Mouse (Mus musculus) gastrocnemius, postnatal 14 days (tissue): ENCODE data around the gene Knstrn. TPM values are rescaled to one million over a fixed set of nuclear protein-coding genes. Genes with fewer than 3 reads are reported as not detected.

Experiments
- DNase-seq: peaks from one replicate; pipeline ENCODE4 v3.0.0; 2021; ENCODE audit warnings: mixed read lengths
- intact Hi-C: fragments of 180-260 bp; cut with DNase I; formaldehyde crosslinking; loops from one replicate; pipeline ENCODE4 v1.15.1; 2025; ENCODE audit warnings: low total_unique reads
- total RNA-seq, 2 experiments: library from RNA; stranded (reverse); gene quantifications; 2 replicates each; pipeline ENCODE4 v1.2.3; 2021

The Knstrn gene
- total RNA-seq, 2 experiments from 2014 or later = 3.8 to 4.1 TPM

- intact Hi-C loops = no loop called here
- DNase-seq = no peak
Observed at GRCm38 (mm10) chr2:118841774-118842173, 28.0 kb downstream of the Knstrn start.

DNA sequence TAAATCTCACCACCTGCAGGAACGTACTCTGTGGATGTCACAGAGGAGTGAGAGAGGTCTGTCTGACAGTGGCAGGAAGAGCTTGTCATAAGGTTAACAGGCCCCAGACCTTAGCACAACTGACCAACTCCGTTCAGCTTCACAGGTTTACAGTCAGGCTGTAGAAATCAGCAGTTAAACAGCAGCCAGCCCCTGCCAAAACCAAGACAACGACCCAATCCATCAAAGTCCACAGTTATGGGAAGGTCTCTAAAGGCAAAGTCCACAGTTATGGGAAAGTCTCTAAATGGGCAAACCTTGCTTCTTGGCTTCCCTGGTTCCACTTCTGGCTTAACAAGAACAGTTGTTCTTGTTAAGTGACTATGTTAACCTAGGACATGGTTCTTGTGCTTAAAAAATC, 30.6 kb downstream of the Knstrn start:
- intact Hi-C loops = no loop called here
- no peak for DNase-seq

DNA sequence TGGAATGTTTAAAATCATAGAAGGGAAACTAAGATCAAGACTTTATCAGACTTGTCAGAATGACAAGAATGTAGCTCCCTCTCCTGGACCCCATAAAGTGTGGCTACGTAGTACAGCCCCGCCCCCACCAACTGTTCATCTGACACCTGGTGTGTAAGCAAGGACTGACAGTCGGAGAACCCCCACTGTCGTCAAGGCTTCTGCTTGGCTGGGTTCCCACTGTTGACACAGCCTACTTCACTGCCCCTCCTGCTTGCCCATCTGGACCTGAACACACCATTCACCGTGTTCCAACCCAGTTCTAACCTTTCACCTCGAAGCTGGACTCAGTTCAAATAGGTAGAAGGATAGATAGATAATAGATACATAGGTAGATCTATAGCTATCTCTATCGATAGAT, 32.4 kb downstream of the Knstrn start:
- intact Hi-C loops = no loop called here
- DNase-seq = no peak

GRCm38 (mm10) chr2:118851756-118852155, 38.0 kb downstream of the Knstrn start:
- no peak for DNase-seq
- intact Hi-C loops = no loop called here

DNA sequence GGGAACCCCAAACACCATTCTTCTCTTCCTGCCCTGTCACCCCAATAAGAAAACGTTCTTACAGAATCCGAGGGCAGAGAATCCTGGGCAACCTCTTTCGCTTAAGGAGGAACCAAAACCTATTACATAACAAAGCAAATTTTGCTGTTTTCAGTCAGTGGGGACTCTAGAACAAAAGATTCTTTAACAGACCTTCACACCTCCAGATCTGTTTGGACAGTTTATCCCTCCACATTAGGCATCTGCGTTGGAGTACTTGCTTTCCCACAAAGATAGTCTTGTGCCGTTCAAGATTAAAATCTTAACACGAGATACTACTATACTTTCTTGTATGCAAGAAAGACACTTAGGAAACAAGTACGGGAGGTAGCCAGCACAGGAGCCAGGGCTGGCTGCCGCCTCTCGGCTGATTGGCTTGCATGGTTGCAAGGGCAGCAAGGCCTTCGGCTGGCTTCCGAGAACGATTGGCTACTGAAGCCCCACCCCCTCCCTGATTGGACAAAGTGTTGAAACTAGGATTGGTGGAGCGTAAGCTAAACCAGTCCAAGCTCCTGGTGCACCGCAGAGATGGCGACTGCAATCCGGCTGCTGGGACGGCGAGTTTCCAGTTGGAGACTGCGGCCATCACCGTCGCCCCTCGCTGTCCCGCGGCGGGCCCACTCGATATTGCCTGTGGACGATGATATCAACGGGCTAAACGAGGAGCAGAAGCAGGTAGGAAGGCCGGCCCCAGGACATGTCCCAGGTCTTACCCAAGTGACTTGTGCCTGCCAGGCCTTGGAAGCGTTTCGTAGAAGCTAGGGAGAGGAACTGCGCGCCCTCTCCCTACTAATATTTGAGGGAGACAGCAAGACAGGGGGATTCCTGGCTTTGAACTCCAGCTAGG, 47.9 kb downstream of the Knstrn start, which contains the start of gene Ivd:
Gene Ivd (plus strand): TSS at position 501 of the 886 bp plus-strand sequence.
- DNase-seq = peak; percentile 91
- intact Hi-C loops = no loop called here

GRCm38 (mm10) chr2:118862340-118862675, 48.5 kb downstream of the Knstrn start:
- DNase-seq = no peak

DNA sequence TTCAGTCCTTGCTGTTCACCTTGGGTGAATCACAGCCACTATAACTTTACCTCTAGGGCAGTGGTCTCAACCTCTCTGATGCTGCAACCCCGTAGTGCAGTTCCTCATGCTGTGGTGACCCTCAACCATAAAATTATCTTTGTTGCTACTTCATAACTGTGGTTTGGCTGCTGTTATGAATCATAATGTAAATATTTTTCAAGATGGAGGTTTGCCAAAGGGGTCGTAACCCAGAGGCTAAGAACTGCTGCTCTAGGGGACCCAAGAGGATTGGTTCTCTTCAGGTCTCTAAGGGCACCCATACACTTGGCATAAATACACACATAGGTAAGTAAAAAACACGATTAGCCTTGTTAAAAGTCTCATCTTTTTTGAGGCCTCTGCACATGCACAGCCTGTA, 56.8 kb downstream of the Knstrn start:
- intact Hi-C loops = no loop called here
- no peak for DNase-seq

More at GRCm38 (mm10) chr2:118862340-118862675, 48.5 kb downstream of the Knstrn start:
- intact Hi-C loops = no loop called here

DNA sequence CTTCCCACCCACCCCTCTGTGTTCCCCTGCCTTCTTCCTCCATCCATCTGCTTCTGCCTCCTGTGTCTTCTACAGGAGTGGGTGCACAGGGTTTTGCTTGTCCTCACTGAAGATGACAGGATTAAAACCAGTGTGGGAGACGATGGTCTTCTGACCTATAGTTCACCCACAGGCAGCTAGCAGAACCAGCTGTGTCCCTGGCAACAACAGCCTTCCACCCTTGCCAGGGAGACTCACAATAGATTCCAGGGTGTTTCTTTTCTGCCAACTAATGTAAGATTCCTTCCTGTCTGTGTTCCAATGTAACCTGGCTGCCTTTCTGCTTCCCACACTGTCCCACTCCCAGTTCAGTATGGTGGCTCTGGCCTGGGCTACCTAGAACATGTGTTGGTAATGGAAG, 57.2 kb downstream of the Knstrn start:
- intact Hi-C loops = no loop called here
- DNase-seq = no peak

GRCm38 (mm10) chr2:118873018-118873417, 59.2 kb downstream of the Knstrn start:
- intact Hi-C loops = no loop called here
- no peak for DNase-seq

GRCm38 (mm10) chr2:118873890-118874430, 60.2 kb downstream of the Knstrn start:
- intact Hi-C loops = no loop called here
- no peak for DNase-seq

- intact Hi-C loops = no loop called here
- no peak for DNase-seq
Observed at GRCm38 (mm10) chr2:118875316-118875715, 61.5 kb downstream of the Knstrn start.

GRCm38 (mm10) chr2:118876453-118876852, 62.6 kb downstream of the Knstrn start:
- intact Hi-C loops = no loop called here
- no peak for DNase-seq

DNA sequence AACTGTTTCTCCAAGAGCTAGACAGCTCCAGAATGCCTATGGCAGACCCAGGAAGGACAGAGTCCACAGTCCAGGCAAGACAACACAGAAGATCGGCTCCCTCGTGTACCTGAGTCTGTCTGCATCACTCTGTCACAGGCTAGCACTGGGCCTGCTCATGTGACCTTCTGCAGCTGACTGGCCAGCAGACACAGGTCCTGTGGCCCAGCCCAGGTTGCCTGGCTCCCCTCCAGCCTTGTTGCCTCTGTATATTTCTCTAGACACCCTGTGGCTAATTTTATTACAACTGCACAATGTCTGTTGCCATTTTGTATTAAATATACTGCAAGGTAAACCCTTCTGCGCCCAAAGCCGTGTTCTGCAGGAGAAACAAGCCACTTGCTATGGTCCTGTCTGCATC, 67.2 kb downstream of the Knstrn start:
- intact Hi-C loops = loop anchor here (5.0 kb wide), 3 partner anchors 99 to 244 kb away; no protein-coding TSS in a partner anchor
- no peak for DNase-seq

DNA sequence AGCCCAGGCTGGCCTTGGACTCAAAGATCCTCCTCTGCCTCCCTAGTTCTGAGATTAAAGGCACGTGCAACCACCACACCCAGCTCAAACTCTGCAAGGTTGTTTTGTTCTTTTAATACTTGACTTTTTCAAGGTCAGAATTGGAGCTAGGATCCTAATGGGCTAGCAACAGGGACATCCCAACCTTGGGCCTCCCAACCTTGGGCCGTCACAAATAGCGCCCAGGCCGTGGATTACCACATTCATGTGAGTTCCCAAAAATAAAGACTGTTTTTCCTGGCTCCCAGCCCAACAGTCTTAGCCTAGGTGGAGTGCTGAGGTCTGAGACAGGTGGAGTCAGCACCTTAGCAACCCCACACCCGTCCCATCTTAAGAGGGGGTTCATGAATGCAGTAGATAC, 68.2 kb downstream of the Knstrn start:
- no peak for DNase-seq
- intact Hi-C loops = loop anchor here (5.0 kb wide), 3 partner anchors 100 to 245 kb away; no protein-coding TSS in a partner anchor

- intact Hi-C loops = loop anchor here (5.0 kb wide), 3 partner anchors 101 to 246 kb away; no protein-coding TSS in a partner anchor
- DNase-seq = peak; percentile 81
Observed at GRCm38 (mm10) chr2:118882840-118883679, 69.3 kb downstream of the Knstrn start.

DNA sequence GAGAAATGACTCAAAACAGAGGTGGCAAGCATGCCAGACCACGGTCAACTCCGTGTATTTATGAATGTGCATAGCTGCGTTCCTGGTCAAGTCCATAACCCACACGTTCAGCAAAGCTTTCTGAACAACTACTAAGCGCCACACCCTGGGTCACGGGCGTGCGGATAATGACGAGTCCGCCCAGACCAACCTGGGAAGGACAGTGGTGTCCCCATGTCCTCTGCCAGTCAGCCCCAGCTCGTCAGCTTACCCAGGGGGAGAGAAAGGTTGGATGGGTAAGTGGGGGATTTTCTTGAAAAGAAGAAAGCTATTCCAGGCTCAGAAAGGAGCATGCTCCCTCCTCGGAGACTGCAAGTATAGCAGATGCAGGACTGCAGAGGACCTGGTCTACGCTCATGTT, 73.6 kb downstream of the Knstrn start:
- intact Hi-C loops = no loop called here
- DNase-seq = no peak

DNA sequence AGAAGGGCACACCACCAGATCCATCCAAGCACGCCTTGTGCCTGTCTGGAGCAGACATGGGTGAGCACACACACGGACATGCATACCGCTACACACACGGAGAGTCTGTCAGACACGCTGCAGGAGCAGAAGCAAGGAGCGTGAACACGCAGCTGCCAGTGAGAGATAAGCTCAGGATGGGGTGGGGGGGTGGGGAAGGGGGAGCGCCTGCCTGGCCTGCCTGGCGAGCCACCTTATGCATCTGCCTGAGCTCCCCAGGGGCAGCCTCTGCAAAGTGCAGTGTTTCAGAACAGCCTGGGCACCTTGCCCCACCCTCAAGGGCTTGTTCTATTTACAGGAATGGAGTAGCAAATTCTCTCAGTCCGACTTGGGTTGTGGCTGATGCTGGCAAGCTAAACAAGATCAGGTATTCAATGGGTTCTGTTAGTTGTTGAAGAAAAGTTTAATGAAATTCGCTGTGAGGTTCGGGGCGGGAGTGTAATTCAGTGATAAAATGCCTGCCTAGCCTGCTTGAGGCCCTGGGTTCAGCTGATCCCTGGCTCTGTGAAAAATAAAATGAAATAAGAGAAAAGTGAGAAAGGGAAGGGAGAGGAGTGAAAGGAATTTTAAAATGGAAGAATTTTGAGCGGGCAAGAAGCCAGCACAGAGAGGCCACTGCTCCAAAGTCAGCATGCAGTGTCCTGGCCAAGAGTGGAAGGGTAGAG, 74.2 kb downstream of the Knstrn start:
- DNase-seq = peak; percentile 33
- intact Hi-C loops = no loop called here

DNA sequence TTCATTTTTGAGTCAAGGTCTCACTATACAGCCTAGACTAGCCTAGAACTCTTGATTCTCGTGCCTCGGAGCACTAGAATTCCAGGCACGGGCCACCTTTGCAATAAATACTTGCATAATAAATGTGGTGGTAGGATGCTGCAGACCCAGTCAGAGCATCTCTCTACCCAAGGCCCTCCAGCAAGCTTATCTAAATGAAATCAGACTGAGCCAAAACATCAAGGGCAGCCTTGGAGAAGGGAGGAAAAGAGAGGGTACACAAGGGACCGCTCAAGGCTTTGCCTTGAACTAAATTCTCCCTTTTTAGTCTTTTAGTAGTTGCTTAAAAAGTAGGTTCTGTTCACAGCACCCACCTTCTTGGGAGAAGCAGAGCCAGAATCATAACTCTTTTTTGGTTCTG, 77.4 kb downstream of the Knstrn start:
- intact Hi-C loops = no loop called here
- DNase-seq = no peak
